Mouse (Mus musculus): Measurements from ENCODE around the gene Ak2. TPM values are rescaled to one million over a fixed set of nuclear protein-coding genes. Genes with fewer than 3 reads are reported as not detected.

Gene Ak2
- polyA plus RNA-seq, 1 experiment from 2014 or later, result 276 TPM

DNA sequence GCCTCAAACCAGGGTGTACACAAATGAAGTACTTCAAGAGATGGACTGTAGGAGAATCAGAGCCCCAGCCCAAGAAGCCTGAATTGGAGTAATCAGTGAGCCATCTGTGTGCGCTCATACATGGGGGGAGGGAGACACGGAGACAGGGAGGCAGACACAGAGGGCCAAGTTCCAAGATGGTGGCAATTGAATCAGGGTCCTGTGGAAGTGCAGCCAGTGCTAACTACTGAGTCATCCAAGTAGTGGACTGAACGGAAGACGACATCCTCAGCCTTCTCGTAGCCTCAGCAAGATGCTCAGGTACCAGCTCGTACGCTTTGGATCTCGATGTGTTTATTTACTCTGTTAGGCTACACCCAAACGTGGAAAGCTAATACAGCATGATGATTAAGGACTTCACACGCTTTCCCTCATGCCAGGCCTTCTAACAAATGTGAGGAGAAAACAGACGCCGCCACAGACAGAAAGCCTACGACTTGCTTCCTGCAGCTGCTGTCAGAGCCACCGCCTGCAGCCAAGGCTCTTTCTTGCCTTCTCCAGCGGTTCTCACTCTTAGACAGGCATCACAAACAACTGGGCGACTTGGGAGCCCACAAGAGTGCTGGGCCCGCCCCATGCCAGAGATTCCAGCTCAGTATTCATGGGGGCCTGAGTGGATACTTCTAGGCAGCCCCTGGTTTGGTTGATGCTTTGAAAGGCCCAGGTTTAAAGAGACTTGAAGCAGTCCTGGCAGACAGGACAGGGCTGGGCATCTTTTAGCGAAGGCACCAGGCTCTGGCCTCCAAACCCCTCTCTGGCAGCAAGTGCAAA is 21.9 kb upstream of the Ak2 start:
- no peak for ATAC-seq
- no peaks in the 10 kb centered on the region for H3K36me3 ChIP-seq (replicated peaks; ENCODE audit: insufficient read depth, low read length)
- peaks cover 11% of the 10 kb centered on the region; the same call in 1 of the 2 replicates for H3K4me1 ChIP-seq (ENCODE audit: insufficient read depth)
- no peak overlapping the region for H3K4me3 ChIP-seq (ENCODE audit: low read depth, low read length)
- WGBS (ENCODE audit: insufficient replicate concordance), result 65% methylated on average over 18 of the region's 18 CpGs
- no peak overlapping the region for H3K9ac ChIP-seq (replicated peaks)
- no peak overlapping the region for H3K4me2 ChIP-seq (ENCODE audit: low read depth, low read length)
- no peak overlapping the region for H3K27ac ChIP-seq (ENCODE audit: low read depth)
- no peak for DNase-seq
- TF ChIP-seq EP300 (IDR thresholded peaks at IDR 0.05; ENCODE audit: low read depth) (no peak), CTCF (IDR thresholded peaks at IDR 0.05; ENCODE audit: low read depth) (no peak)
- no peaks in the 10 kb centered on the region for H3K9me3 ChIP-seq (ENCODE audit: low read length)
- no peaks in the 10 kb centered on the region for H3K27me3 ChIP-seq (ENCODE audit: insufficient read depth, low read length)

DNA sequence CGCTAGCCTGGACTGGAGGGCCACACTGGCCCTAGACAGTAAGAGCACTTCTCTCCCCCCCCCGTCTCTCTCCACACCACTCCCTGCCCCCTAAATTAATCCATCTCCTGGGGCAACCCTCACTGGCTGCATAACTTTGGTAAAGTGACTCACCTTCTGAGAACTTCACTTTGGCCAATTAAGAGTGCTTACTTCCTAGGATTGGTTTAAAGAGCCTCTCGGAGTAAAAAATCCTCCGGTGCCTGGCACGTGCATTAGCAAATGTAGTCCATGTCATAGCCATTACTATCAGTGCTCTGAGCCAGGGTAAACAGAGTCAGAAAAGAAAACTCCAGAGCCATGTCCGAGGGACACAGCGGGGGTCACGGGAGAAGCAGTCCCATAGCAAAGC is 21.3 kb upstream of the Ak2 start:
- DNase-seq, result no peak
- TF ChIP-seq CTCF (IDR thresholded peaks at IDR 0.05; ENCODE audit: low read depth) (no peak), EP300 (IDR thresholded peaks at IDR 0.05; ENCODE audit: low read depth) (no peak)
- Histone ChIP-seq H3K27me3 (ENCODE audit: insufficient read depth, low read length) (no peaks in the 10 kb centered on the region), H3K4me1 (ENCODE audit: insufficient read depth) (peaks cover 11% of the 10 kb centered on the region; the same call in 1 of the 2 replicates), H3K4me2 (ENCODE audit: low read depth, low read length) (no peak overlapping the region), H3K9me3 (ENCODE audit: low read length) (no peaks in the 10 kb centered on the region), H3K27ac (ENCODE audit: low read depth) (no peak overlapping the region), H3K9ac (replicated peaks) (no peak overlapping the region), H3K4me3 (ENCODE audit: low read depth, low read length) (no peak overlapping the region), H3K36me3 (replicated peaks; ENCODE audit: insufficient read depth, low read length) (no peaks in the 10 kb centered on the region)
- ATAC-seq, result no peak
- 80% methylated on average over 7 of the region's 8 CpGs for WGBS (ENCODE audit: insufficient replicate concordance)

GRCm38 (mm10) chr4:128971065-128971694 is 20.6 kb upstream of the Ak2 start:
- Histone ChIP-seq H3K9ac (replicated peaks) (no peak overlapping the region), H3K9me3 (ENCODE audit: low read length) (no peaks in the 10 kb centered on the region), H3K36me3 (replicated peaks; ENCODE audit: insufficient read depth, low read length) (no peaks in the 10 kb centered on the region), H3K27ac (ENCODE audit: low read depth) (no peak overlapping the region), H3K27me3 (ENCODE audit: insufficient read depth, low read length) (no peaks in the 10 kb centered on the region), H3K4me3 (ENCODE audit: low read depth, low read length) (no peak overlapping the region), H3K4me1 (ENCODE audit: insufficient read depth) (peaks cover 11% of the 10 kb centered on the region; the same call in 1 of the 2 replicates), H3K4me2 (ENCODE audit: low read depth, low read length) (no peak overlapping the region)
- ATAC-seq (peak; percentile 64), DNase-seq (peak; percentile 88)
- 37% methylated on average over 14 of the region's 14 CpGs for WGBS (ENCODE audit: insufficient replicate concordance)
- no peak for TF ChIP-seq EP300 (IDR thresholded peaks at IDR 0.05; ENCODE audit: low read depth)
- peak; percentile 90 for TF ChIP-seq CTCF (IDR thresholded peaks at IDR 0.05; ENCODE audit: low read depth)

DNA sequence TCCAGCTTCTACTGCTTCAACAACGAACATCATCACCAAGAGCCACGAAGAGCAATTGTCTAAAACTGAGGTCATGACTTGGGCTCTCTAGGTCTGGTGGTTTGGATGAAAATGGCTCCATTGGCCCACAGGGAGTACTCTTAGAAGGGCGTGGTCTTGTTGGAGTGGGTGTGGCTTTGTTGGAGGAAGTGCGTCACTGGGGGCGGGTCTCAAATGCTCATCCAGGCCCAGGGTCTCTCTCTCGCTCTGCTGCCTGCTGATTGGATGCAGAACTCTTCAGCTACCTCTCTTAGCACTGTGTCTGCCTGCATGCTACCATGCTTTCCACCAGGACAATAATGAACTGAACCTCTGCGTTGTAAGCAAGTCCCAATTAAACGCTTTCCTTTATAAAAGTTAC is 17.1 kb upstream of the Ak2 start:
- no peak overlapping the region for H3K4me2 ChIP-seq (ENCODE audit: low read depth, low read length)
- DNase-seq (no peak), ATAC-seq (no peak)
- peaks cover 13% of the 10 kb centered on the region for H3K4me1 ChIP-seq (ENCODE audit: insufficient read depth)
- TF ChIP-seq EP300 (IDR thresholded peaks at IDR 0.05; ENCODE audit: low read depth) (no peak), CTCF (IDR thresholded peaks at IDR 0.05; ENCODE audit: low read depth) (no peak)
- no peak overlapping the region for H3K27ac ChIP-seq (ENCODE audit: low read depth)
- no peaks in the 10 kb centered on the region for H3K9me3 ChIP-seq (ENCODE audit: low read length)
- H3K27me3 ChIP-seq (ENCODE audit: insufficient read depth, low read length), result no peaks in the 10 kb centered on the region
- no peak overlapping the region for H3K9ac ChIP-seq (replicated peaks)
- no peak overlapping the region for H3K4me3 ChIP-seq (ENCODE audit: low read depth, low read length)
- WGBS (ENCODE audit: insufficient replicate concordance), result 88% methylated on average over 8 of the region's 8 CpGs
- H3K36me3 ChIP-seq (replicated peaks; ENCODE audit: insufficient read depth, low read length), result no peaks in the 10 kb centered on the region

GRCm38 (mm10) chr4:128976577-128976976 is 15.2 kb upstream of the Ak2 start:
- Histone ChIP-seq H3K4me1 (ENCODE audit: insufficient read depth) (peaks cover 21% of the 10 kb centered on the region), H3K4me3 (ENCODE audit: low read depth, low read length) (no peak overlapping the region), H3K4me2 (ENCODE audit: low read depth, low read length) (no peak overlapping the region), H3K27ac (ENCODE audit: low read depth) (no peak overlapping the region), H3K9ac (replicated peaks) (no peak overlapping the region), H3K36me3 (replicated peaks; ENCODE audit: insufficient read depth, low read length) (no peaks in the 10 kb centered on the region), H3K27me3 (ENCODE audit: insufficient read depth, low read length) (no peaks in the 10 kb centered on the region), H3K9me3 (ENCODE audit: low read length) (no peaks in the 10 kb centered on the region)
- ATAC-seq (no peak), DNase-seq (no peak)
- no peak for TF ChIP-seq EP300 (IDR thresholded peaks at IDR 0.05; ENCODE audit: low read depth)
- no peak for TF ChIP-seq CTCF (IDR thresholded peaks at IDR 0.05; ENCODE audit: low read depth)
- WGBS (ENCODE audit: insufficient replicate concordance), result 61% methylated on average over 4 of the region's 4 CpGs

- no peak overlapping the region for H3K9ac ChIP-seq (replicated peaks)
- ATAC-seq, result no peak
- DNase-seq, result no peak
- no peak overlapping the region for H3K4me3 ChIP-seq (ENCODE audit: low read depth, low read length)
- no peaks in the 10 kb centered on the region for H3K36me3 ChIP-seq (replicated peaks; ENCODE audit: insufficient read depth, low read length)
- H3K9me3 ChIP-seq (ENCODE audit: low read length), result no peaks in the 10 kb centered on the region
- TF ChIP-seq CTCF (IDR thresholded peaks at IDR 0.05; ENCODE audit: low read depth) (no peak), EP300 (IDR thresholded peaks at IDR 0.05; ENCODE audit: low read depth) (no peak)
- H3K27ac ChIP-seq (ENCODE audit: low read depth), result no peak overlapping the region
- H3K4me2 ChIP-seq (ENCODE audit: low read depth, low read length), result no peak overlapping the region
- peaks cover 24% of the 10 kb centered on the region for H3K4me1 ChIP-seq (ENCODE audit: insufficient read depth)
- WGBS (ENCODE audit: insufficient replicate concordance), result 73% methylated on average over 3 of the region's 3 CpGs
- no peaks in the 10 kb centered on the region for H3K27me3 ChIP-seq (ENCODE audit: insufficient read depth, low read length)
These were observed 14.5 kb upstream of the Ak2 start for GRCm38 (mm10) chr4:128977217-128977616.
